Mouse (Mus musculus): ENCODE results near the gene Grin1. TPM values are rescaled to one million over a fixed set of nuclear protein-coding genes. Genes with fewer than 3 reads are reported as not detected.

Gene Grin1
- polyA plus RNA-seq, 1 experiment from 2014 or later = 11.3 TPM

Other genes with a start within 250 kb of the Grin1 start
- not detected in 2 replicates for gene Entpd8, start 238.9 kb downstream of the Grin1 start, polyA plus RNA-seq (2016; fragmentation: Nextera tagmentation; extraction: Ambion mirVana)
- gene Noxa1, start 224.0 kb downstream of the Grin1 start, polyA plus RNA-seq (2016; fragmentation: Nextera tagmentation; extraction: Ambion mirVana) = not detected in 2 replicates
- gene Nrarp, start 138.4 kb downstream of the Grin1 start, polyA plus RNA-seq (2016; fragmentation: Nextera tagmentation; extraction: Ambion mirVana) = 96.8 and 97.4 TPM in 2 replicates
- 1.5 and 1.8 TPM in 2 replicates for gene Tor4a, start 122.3 kb downstream of the Grin1 start, polyA plus RNA-seq (2016; fragmentation: Nextera tagmentation; extraction: Ambion mirVana)
- gene Nelfb, start 107.7 kb downstream of the Grin1 start, polyA plus RNA-seq (2016; fragmentation: Nextera tagmentation; extraction: Ambion mirVana) = 104 and 106 TPM in 2 replicates
- gene Stpg3, start 104.5 kb downstream of the Grin1 start, polyA plus RNA-seq (2016; fragmentation: Nextera tagmentation; extraction: Ambion mirVana) = not detected in 2 replicates
- gene Fam166a, start 100.4 kb downstream of the Grin1 start, polyA plus RNA-seq (2016; fragmentation: Nextera tagmentation; extraction: Ambion mirVana) = not detected in 2 replicates
- gene Tubb4b, start 94.5 kb downstream of the Grin1 start, polyA plus RNA-seq (2016; fragmentation: Nextera tagmentation; extraction: Ambion mirVana) = 424 and 437 TPM in 2 replicates
- gene Slc34a3, start 84.8 kb downstream of the Grin1 start, polyA plus RNA-seq (2016; fragmentation: Nextera tagmentation; extraction: Ambion mirVana) = not detected in 2 replicates
- not detected in 2 replicates for gene Rnf224, start 82.4 kb downstream of the Grin1 start, polyA plus RNA-seq (2016; fragmentation: Nextera tagmentation; extraction: Ambion mirVana)
- 46.1 and 47.5 TPM in 2 replicates for gene Rnf208, start 76.9 kb downstream of the Grin1 start, polyA plus RNA-seq (2016; fragmentation: Nextera tagmentation; extraction: Ambion mirVana)
- 0.30 TPM in 1 of 2 replicates, not detected in the other for gene Cysrt1, start 76.7 kb downstream of the Grin1 start, polyA plus RNA-seq (2016; fragmentation: Nextera tagmentation; extraction: Ambion mirVana)
- gene AL732309.1, start 72.3 kb downstream of the Grin1 start, polyA plus RNA-seq (2016; fragmentation: Nextera tagmentation; extraction: Ambion mirVana) = 5.2 and 6.4 TPM in 2 replicates
- gene Tmem203, start 63.7 kb downstream of the Grin1 start, polyA plus RNA-seq (2016; fragmentation: Nextera tagmentation; extraction: Ambion mirVana) = 20.3 and 22.4 TPM in 2 replicates
- gene Tprn, start 56.6 kb downstream of the Grin1 start, polyA plus RNA-seq (2016; fragmentation: Nextera tagmentation; extraction: Ambion mirVana) = 14.4 and 15.2 TPM in 2 replicates
- 201 and 204 TPM in 2 replicates for gene Ssna1, start 46.7 kb downstream of the Grin1 start, polyA plus RNA-seq (2016; fragmentation: Nextera tagmentation; extraction: Ambion mirVana)
- gene Anapc2, start 46.7 kb downstream of the Grin1 start, polyA plus RNA-seq (2016; fragmentation: Nextera tagmentation; extraction: Ambion mirVana) = 142 and 144 TPM in 2 replicates
- gene Tmem210, start 31.0 kb downstream of the Grin1 start, polyA plus RNA-seq (2016; fragmentation: Nextera tagmentation; extraction: Ambion mirVana) = not detected in 2 replicates
- not detected in 2 replicates for gene Lrrc26, start 29.3 kb downstream of the Grin1 start, polyA plus RNA-seq (2016; fragmentation: Nextera tagmentation; extraction: Ambion mirVana)
- 70.3 and 71.7 TPM in 2 replicates for gene Man1b1, start 13.2 kb upstream of the Grin1 start, polyA plus RNA-seq (2016; fragmentation: Nextera tagmentation; extraction: Ambion mirVana)
- 21.2 and 24.5 TPM in 2 replicates for gene Dpp7, start 37.2 kb upstream of the Grin1 start, polyA plus RNA-seq (2016; fragmentation: Nextera tagmentation; extraction: Ambion mirVana)
- 5.6 and 7.2 TPM in 2 replicates for gene Uap1l1, start 46.5 kb upstream of the Grin1 start, polyA plus RNA-seq (2016; fragmentation: Nextera tagmentation; extraction: Ambion mirVana)
- gene Sapcd2, start 53.1 kb upstream of the Grin1 start, polyA plus RNA-seq (2016; fragmentation: Nextera tagmentation; extraction: Ambion mirVana) = 38.1 and 39.5 TPM in 2 replicates
- gene Entpd2, start 76.7 kb upstream of the Grin1 start, polyA plus RNA-seq (2016; fragmentation: Nextera tagmentation; extraction: Ambion mirVana) = 0.75 and 1.5 TPM in 2 replicates
- 241 and 266 TPM in 2 replicates for gene Npdc1, start 80.2 kb upstream of the Grin1 start, polyA plus RNA-seq (2016; fragmentation: Nextera tagmentation; extraction: Ambion mirVana)
- 0.09 and 0.29 TPM in 2 replicates for gene Fut7, start 104.1 kb upstream of the Grin1 start, polyA plus RNA-seq (2016; fragmentation: Nextera tagmentation; extraction: Ambion mirVana)
- gene Abca2, start 109.5 kb upstream of the Grin1 start, polyA plus RNA-seq (2016; fragmentation: Nextera tagmentation; extraction: Ambion mirVana) = 10.0 and 10.2 TPM in 2 replicates
- 1.7 and 2.3 TPM in 2 replicates for gene Clic3, start 137.7 kb upstream of the Grin1 start, polyA plus RNA-seq (2016; fragmentation: Nextera tagmentation; extraction: Ambion mirVana)
- gene Paxx, start 141.9 kb upstream of the Grin1 start, polyA plus RNA-seq (2016; fragmentation: Nextera tagmentation; extraction: Ambion mirVana) = 49.5 and 52.5 TPM in 2 replicates
- 1.1 and 1.4 TPM in 2 replicates for gene Ptgds, start 150.9 kb upstream of the Grin1 start, polyA plus RNA-seq (2016; fragmentation: Nextera tagmentation; extraction: Ambion mirVana)
- gene Lcn12, start 174.7 kb upstream of the Grin1 start, polyA plus RNA-seq (2016; fragmentation: Nextera tagmentation; extraction: Ambion mirVana) = not detected in 2 replicates
- gene Fbxw5, start 181.6 kb upstream of the Grin1 start, polyA plus RNA-seq (2016; fragmentation: Nextera tagmentation; extraction: Ambion mirVana) = 107 and 118 TPM in 2 replicates
- 5.3 and 6.1 TPM in 2 replicates for gene C8g, start 182.5 kb upstream of the Grin1 start, polyA plus RNA-seq (2016; fragmentation: Nextera tagmentation; extraction: Ambion mirVana)
- 26.9 and 28.0 TPM in 2 replicates for gene Traf2, start 227.8 kb upstream of the Grin1 start, polyA plus RNA-seq (2016; fragmentation: Nextera tagmentation; extraction: Ambion mirVana)
- 386 TPM in 2 replicates for gene Edf1, start 238.7 kb upstream of the Grin1 start, polyA plus RNA-seq (2016; fragmentation: Nextera tagmentation; extraction: Ambion mirVana)